Mouse (Mus musculus): ENCODE measurements around the gene Vmn1r8.
"Not testable (repeated sequence)": the region's sequence is repeated elsewhere in the genome, so short reads cannot be mapped to it uniquely, and the experiment has no call there.

Gene Vmn1r8

DNA sequence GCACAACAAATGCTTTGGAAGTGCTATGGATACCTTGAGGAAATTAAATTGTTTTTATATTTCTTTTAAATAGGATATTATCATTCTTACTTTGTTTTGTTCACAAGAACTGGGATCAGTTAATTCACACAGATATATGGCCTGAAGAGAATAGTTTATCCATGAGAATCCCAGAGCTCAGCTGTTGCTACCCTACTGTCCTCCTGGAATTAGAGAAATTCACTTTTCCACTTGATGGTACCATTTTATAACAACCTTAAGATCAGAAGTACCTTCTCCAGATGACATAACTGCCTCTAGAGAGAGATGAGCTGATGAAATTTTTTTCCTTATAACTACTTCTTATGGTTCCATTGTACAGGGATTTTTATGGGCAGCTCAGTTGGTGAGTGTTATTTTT is at the start of gene Vmn1r8:
Vmn1r8 (plus strand) TSS at position 301 of the 400 bp plus-strand sequence.
- DNase-seq: no peak

DNA sequence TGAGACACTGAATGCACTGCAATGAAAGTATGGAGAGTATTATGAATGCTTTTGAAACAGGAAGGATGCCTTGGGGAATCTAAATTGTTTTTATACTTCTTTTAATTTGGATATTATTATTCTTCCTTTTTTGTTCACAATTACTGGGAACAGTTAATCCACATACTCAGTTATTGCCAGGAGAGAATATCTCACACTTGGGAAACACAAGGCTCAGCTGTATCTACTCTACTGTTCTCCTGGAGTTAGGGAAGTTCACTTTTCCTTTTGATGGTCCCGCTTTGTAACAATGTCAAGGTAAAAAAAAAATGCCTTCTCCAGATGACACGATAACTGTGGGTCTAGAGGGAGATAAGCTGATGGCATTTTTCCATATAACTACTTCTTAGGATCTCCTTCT is 35.1 kb upstream of the Vmn1r8 start, which contains the start of gene Vmn1r6:
Vmn1r6 (plus strand) TSS at position 301 of the 400 bp plus-strand sequence.
- no peak for DNase-seq

DNA sequence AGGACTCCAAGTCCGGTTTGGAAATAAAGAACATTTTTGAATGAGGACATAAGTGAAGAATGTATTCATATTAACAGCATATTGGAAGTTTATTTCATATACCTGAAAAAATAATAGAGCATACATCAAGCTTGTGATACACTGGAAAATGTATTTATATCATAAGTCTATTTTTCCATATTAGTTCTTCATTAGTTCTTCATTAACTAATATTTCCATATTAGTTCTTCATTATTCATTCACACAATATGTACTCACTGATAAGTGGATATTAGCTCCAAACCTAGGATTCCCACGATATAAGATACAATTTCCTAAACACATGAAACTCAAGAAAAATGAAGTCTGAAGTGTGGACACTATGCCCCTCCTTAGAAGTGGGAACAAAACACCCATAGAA is 6.9 kb upstream of the Vmn1r8 start, which contains the start of gene Vmn1r7:
Vmn1r7 (minus strand) TSS at position 101 of the 400 bp plus-strand sequence.
- DNase-seq: not testable (repeated sequence)

DNA sequence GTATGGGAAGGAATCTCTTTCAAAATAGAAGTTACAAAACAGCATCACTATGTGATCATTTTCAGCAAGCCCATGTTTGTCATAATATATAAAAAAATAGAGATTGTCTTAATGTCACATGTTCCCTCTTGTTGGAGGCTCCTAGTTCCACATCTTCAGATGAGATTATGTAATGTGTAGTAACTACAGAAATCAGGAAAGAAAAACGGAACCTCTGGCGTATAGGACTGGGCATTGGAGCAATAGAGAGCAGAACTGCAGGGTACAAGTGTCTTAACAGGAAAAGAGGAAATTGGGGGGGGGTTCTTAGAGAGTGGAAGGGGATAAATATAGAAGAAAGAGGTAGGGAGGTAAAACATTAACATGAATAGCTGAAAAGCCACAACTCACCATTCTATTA is 2.6 kb downstream of the Vmn1r8 start:
- DNase-seq: no peak

DNA sequence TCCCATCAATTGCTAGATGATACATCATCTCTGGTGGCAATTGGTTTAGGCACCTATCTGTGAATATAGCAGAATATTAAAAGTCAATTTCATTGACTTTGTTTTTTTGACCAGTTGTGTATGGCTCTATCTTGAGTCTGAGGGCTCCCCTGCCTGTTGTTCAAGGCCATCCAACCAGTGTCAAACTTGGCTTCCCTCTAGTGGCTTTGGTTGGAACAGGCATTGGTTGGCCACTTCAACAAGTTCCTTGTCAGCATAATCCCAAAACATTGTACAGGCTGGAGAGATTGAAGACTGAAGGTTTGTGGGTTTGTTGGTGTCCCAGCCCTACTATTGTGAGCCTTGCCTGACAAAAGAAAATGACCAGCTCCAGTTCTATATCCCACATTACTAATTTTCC is 31.6 kb downstream of the Vmn1r8 start:
- peak; percentile 12 to 16 for DNase-seq

DNA sequence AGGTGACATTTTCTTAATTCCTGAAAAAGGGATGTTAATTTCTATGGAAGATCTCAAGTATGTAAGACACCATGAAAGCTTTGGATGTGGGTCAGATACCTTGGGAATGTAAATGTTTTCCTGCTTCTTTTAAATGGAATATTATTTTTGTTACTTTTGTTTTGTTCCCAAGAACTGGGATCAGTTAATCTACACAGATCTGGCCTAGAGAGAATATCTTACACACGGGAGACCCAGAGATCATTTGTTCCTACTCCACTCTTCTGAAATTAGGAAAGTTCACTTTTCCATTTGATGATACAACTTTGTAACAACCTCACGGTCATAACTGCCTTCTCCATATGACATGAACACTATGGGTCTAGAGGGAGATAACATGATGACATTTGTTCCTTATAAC is 34.4 kb downstream of the Vmn1r8 start, which contains the start of gene Vmn1r9:
Vmn1r9 (plus strand) TSS at position 301 of the 400 bp plus-strand sequence.
- no peak for DNase-seq

Data from cerebellum, postnatal 10 days (tissue).